Mouse (Mus musculus) forebrain, embryonic 10.5 days (tissue): Measurements from ENCODE around the gene Ryr1. TPM values are rescaled to one million over a fixed set of nuclear protein-coding genes. Genes with fewer than 3 reads are reported as not detected.

Experiments used
- DNase-seq: peaks from one replicate; pipeline ENCODE4 v3.0.0-alpha.2; 2017; ENCODE audit warnings: low spot score; ENCODE audit errors: extremely low spot score
- H3K27ac ChIP-seq: fragments of 300-500 bp; sonication (generic); 2 replicates; pipeline ENCODE4 v1.5.1; 2016; ENCODE audit warnings: mild to moderate bottlenecking
- H3K27me3 ChIP-seq: fragments of 300-500 bp; sonication (generic); 2 replicates; pipeline ENCODE4 v1.6.1; 2016; ENCODE audit warnings: mild to moderate bottlenecking; ENCODE audit not compliant: poor library complexity, severe bottlenecking
- H3K36me3 ChIP-seq: fragments of 300-500 bp; sonication (generic); replicated peaks from 2 replicates; pipeline ENCODE4 v1.6.1; 2016; ENCODE audit warnings: mild to moderate bottlenecking, moderate library complexity
- H3K4me1 ChIP-seq: fragments of 300-500 bp; sonication (generic); 2 replicates; pipeline ENCODE4 v1.6.1; 2016
- H3K4me3 ChIP-seq: fragments of 300-500 bp; sonication (generic); 2 replicates; pipeline ENCODE4 v1.5.1; 2016; ENCODE audit warnings: mild to moderate bottlenecking, moderate library complexity
- H3K9me3 ChIP-seq: fragments of 300-500 bp; sonication (generic); 2 replicates; pipeline ENCODE4 v1.6.1; 2016; ENCODE audit warnings: mild to moderate bottlenecking, moderate library complexity
- WGBS: fragments of 180-500 bp; shearing (Covaris S2); methylation state at CpG from one replicate; pipeline ENCODE4 v1.1.7; 2016; 5-methylcytosine and 5-hydroxymethylcytosine counted together
- polyA plus RNA-seq: library from polyadenylated mRNA; unstranded; fragments of >200 nt; fragmentation: Nextera tagmentation; extraction: Ambion mirVana; gene quantifications from 2 replicates; pipeline ENCODE4 v1.2.1, GENCODE M21; 2016

Ryr1 gene
- polyA plus RNA-seq, 1 experiment from 2014 or later: 1.0 TPM

DNA sequence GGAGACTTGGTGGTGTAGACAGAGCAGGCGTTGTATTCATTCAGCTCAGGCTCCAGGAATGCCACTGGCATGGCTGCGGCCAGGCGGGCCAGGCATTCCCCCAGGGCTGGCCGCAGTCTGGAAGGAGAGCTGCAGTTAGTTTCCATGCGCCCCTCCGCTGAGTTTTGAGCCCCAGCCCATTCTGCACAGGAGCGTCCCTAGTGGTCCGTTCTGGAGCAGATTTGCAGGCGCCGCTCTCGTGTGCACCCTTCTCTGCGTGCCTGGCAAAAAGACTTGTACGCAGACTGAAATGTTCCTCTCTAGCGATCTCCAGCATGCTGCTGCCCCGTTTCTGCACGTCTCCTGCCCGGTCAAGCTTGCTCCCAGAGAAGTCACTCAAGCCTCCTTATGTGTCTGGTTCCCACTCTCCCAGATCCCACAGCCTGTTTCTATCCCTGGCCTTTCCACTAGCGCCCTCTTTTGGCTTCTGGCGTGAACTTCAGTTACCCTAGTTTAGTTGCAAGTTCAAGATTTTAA lies 63.4 kb downstream of the Ryr1 start:
- Histone ChIP-seq H3K27ac (no peak overlapping the region), H3K9me3 (peaks cover 9% of the 10 kb centered on the region; the same call in 1 of the 2 replicates), H3K4me1 (peaks cover 8% of the 10 kb centered on the region), H3K4me3 (peak overlapping the region; percentile 37), H3K36me3 (no peaks in the 10 kb centered on the region), H3K27me3 (peaks cover 41% of the 10 kb centered on the region)
- peak; percentile 60 for DNase-seq
- 9% methylated on average over 19 of the region's 19 CpGs for WGBS

DNA sequence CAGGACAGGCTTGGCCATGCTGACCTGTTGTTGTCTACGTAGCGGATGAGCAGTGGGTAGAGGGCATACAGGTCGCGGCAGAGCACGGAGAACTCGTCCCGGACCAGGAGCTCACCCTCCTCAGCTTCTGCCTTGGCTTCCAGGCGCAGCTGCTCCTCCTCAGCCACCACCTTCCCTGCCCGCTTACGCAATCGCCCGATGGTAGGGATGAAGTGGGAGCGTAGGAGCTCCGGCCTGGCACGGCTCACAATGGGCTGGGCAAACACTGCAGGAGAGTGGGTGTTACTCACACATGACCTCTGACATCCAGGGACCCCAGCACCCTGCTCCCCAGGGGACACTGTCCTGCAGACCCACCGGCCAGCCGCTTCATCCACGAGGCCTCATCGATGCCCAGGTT lies 65.5 kb downstream of the Ryr1 start:
- Histone ChIP-seq H3K36me3 (no peaks in the 10 kb centered on the region), H3K27ac (no peak overlapping the region), H3K27me3 (peaks cover 53% of the 10 kb centered on the region), H3K4me1 (peaks cover 8% of the 10 kb centered on the region), H3K4me3 (no peak overlapping the region), H3K9me3 (peaks cover 5% of the 10 kb centered on the region; the same call in 1 of the 2 replicates)
- WGBS: 84% methylated on average over 19 of the region's 19 CpGs
- DNase-seq: no peak

GRCm38 (mm10) chr7:29052821-29053220 lies 72.2 kb downstream of the Ryr1 start:
- Histone ChIP-seq H3K36me3 (no peaks in the 10 kb centered on the region), H3K27me3 (peaks cover 65% of the 10 kb centered on the region), H3K9me3 (peaks cover 3% of the 10 kb centered on the region; the same call in 1 of the 2 replicates), H3K4me1 (peaks cover 6% of the 10 kb centered on the region), H3K4me3 (peak overlapping the region; percentile 26), H3K27ac (no peak overlapping the region)
- WGBS: 5% methylated on average over 19 of the region's 19 CpGs
- DNase-seq: no peak

GRCm38 (mm10) chr7:29050797-29051196 lies 74.2 kb downstream of the Ryr1 start:
- 48% methylated on average over 2 of the region's 2 CpGs for WGBS
- peaks cover 3% of the 10 kb centered on the region; the same call in 1 of the 2 replicates for H3K9me3 ChIP-seq
- DNase-seq: no peak

DNA sequence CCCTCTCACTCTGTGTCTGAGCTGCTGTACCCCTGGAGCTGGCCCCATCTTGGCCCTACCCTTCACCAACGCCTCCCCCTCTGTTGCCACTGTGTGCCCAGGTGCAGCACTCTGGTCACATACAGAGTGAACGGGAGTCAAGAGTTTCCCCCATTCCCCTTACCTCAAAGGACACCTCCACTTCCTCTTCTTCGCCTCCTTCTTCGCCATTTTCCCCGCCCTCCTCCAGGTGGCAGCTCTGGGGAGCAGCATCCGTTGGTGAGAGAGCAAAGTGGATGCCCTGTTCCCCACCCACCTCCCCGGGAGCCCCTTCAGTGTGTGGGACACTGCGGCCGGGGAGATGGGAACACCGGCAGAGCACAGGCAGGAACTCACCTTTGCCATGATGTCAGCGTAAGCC lies 76.4 kb downstream of the Ryr1 start:
- Histone ChIP-seq H3K4me1 (peaks cover 33% of the 10 kb centered on the region), H3K4me3 (no peak overlapping the region), H3K27me3 (peaks cover 38% of the 10 kb centered on the region), H3K27ac (no peak overlapping the region), H3K9me3 (peaks cover 3% of the 10 kb centered on the region; the same call in 1 of the 2 replicates), H3K36me3 (no peaks in the 10 kb centered on the region)
- 83% methylated on average over 11 of the region's 11 CpGs for WGBS
- DNase-seq: no peak

More at GRCm38 (mm10) chr7:29050797-29051196, 74.2 kb downstream of the Ryr1 start:
- Histone ChIP-seq H3K4me3 (no peak overlapping the region), H3K27me3 (peaks cover 47% of the 10 kb centered on the region), H3K27ac (no peak overlapping the region), H3K4me1 (peaks cover 14% of the 10 kb centered on the region), H3K36me3 (no peaks in the 10 kb centered on the region)

GRCm38 (mm10) chr7:29048070-29048469 lies 76.9 kb downstream of the Ryr1 start:
- H3K9me3 ChIP-seq: peaks cover 3% of the 10 kb centered on the region; the same call in 1 of the 2 replicates
- peaks cover 37% of the 10 kb centered on the region for H3K4me1 ChIP-seq
- 79% methylated on average over 3 of the region's 3 CpGs for WGBS
- no peaks in the 10 kb centered on the region for H3K36me3 ChIP-seq
- no peak for DNase-seq
- H3K27me3 ChIP-seq: peaks cover 32% of the 10 kb centered on the region
- H3K4me3 ChIP-seq: no peak overlapping the region
- no peak overlapping the region for H3K27ac ChIP-seq

GRCm38 (mm10) chr7:29046533-29046932 lies 78.4 kb downstream of the Ryr1 start:
- 0 out of 2 replicates have a peak, but pooled peaks cover 3% of the 10 kb centered on the region for H3K36me3 ChIP-seq
- WGBS: 7% methylated on average over 12 of the region's 12 CpGs
- DNase-seq: no peak
- H3K4me1 ChIP-seq: peaks cover 36% of the 10 kb centered on the region
- H3K27me3 ChIP-seq: peaks cover 18% of the 10 kb centered on the region; the same call in 1 of the 2 replicates
- no peak overlapping the region for H3K27ac ChIP-seq
- peaks cover 3% of the 10 kb centered on the region; the same call in 1 of the 2 replicates for H3K9me3 ChIP-seq
- peak overlapping the region; percentile 18; the same call in 1 of the 2 replicates for H3K4me3 ChIP-seq

DNA sequence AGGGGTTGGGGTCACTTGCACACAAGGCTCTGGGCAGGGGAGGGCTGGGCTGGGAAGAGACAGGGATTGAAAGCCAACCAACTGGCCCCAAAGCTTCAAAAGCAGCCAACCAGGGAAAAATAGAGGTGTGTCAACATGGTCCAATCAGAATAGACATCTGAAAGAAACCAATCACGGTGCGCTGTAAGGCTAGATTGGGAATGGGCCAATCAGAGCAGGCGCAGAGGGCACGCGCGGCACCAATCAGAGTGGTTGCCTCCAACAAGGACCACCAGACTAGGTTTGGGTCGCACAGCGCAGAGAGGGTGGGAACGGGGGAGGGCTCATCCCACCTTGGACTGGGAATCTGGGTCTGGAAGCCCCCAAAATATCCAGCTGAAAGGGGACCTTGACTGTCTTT lies 80.7 kb downstream of the Ryr1 start:
- Histone ChIP-seq H3K9me3 (no peaks in the 10 kb centered on the region; the same call in none of the 2 replicates), H3K4me1 (peaks cover 50% of the 10 kb centered on the region), H3K36me3 (0 out of 2 replicates have a peak, but pooled peaks cover 3% of the 10 kb centered on the region), H3K4me3 (peak overlapping the region; percentile 17; the same call in 1 of the 2 replicates), H3K27ac (no peak overlapping the region), H3K27me3 (peaks cover 13% of the 10 kb centered on the region; the same call in 1 of the 2 replicates)
- WGBS: 47% methylated on average over 9 of the region's 9 CpGs
- no peak for DNase-seq

DNA sequence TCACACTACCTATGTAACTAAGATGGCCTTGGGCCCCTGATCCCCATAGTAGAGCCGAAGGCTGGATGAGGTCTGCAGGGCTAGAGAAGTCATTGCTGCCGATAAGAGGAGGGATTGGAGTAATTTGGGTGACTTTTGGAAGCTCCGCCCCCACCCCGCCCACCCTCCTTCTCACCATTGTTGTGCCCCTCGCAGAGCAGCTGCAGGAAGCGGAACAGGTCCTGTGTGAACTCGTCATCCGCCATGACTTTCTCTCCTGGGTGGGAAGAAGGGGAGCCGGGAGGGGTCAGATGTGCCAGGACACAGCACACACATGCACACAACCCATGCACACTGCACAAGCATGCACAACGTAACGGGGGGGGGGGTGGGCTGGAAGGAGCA lies 81.3 kb downstream of the Ryr1 start:
- peak overlapping the region; percentile 17; the same call in 1 of the 2 replicates for H3K4me3 ChIP-seq
- 0 out of 2 replicates have a peak, but pooled peaks cover 3% of the 10 kb centered on the region for H3K36me3 ChIP-seq
- no peak for DNase-seq
- WGBS: 47% methylated on average over 11 of the region's 11 CpGs
- peaks cover 50% of the 10 kb centered on the region for H3K4me1 ChIP-seq
- no peaks in the 10 kb centered on the region; the same call in none of the 2 replicates for H3K9me3 ChIP-seq
- peaks cover 13% of the 10 kb centered on the region; the same call in 1 of the 2 replicates for H3K27me3 ChIP-seq
- no peak overlapping the region for H3K27ac ChIP-seq

DNA sequence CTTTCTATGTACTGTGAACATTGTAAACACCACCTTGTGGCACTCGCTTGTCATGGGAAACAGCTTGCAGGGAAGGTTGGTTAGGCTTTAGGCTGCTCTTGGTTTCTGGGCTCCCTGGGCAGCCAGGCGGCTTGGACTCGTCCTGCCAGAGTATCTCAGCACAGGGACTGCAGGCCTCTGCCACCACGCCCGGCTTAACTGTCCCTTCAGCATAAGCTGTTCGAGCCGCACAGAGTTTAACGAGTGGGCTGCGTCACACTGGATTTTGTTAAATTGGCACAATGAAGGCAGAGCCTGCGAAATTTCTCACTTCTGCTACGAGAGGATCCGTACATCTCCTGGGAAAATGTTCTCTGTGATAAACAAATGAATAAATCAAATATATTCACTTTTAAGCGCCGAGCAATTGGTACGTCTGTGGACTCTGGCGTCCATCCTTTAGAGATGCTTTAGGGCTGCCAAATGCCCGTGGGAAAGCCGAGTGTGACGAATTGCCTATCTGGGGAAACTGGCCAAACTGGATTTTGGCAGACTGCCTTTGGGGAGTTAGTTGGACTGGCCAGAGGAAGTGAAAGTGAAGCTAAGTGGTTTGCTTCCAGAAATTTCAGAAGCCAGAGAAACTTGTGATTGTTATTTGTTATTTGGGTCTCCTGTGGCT lies 81.8 kb downstream of the Ryr1 start:
- WGBS: 81% methylated on average over 19 of the region's 19 CpGs
- Histone ChIP-seq H3K36me3 (0 out of 2 replicates have a peak, but pooled peaks cover 3% of the 10 kb centered on the region), H3K27me3 (peaks cover 13% of the 10 kb centered on the region; the same call in 1 of the 2 replicates), H3K4me3 (0 out of 2 replicates have a peak overlapping the region, but pooled peaks have one; percentile 17), H3K4me1 (peaks cover 50% of the 10 kb centered on the region), H3K9me3 (no peaks in the 10 kb centered on the region; the same call in none of the 2 replicates), H3K27ac (0 out of 2 replicates have a peak overlapping the region, but pooled peaks have one; percentile 32)
- no peak for DNase-seq

DNA sequence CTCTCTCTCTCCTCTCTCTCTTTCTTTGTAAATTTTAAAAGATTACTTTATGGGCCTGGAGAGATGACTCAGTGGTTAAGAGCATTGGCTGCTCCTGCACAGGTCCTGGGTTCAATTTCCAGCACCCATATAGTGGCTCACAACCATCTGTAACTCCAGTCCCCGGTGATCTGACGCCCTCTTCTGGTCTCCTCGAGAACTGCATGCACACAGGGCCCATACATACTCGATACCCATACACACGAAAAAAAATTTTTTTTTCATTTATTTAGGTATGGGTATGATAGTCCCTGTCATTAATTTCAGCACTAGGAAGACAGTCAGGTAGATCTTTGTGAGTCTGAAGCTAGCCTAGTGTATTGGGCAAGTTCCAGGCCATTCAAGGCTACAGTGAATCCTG lies 83.8 kb downstream of the Ryr1 start:
- WGBS: 78% methylated on average over 5 of the region's 5 CpGs
- no peak for DNase-seq
- Histone ChIP-seq H3K27me3 (peaks cover 13% of the 10 kb centered on the region; the same call in 1 of the 2 replicates), H3K9me3 (peaks cover under 1% of the 10 kb centered on the region), H3K4me1 (peaks cover 43% of the 10 kb centered on the region), H3K27ac (no peak overlapping the region), H3K36me3 (0 out of 2 replicates have a peak, but pooled peaks cover 3% of the 10 kb centered on the region), H3K4me3 (no peak overlapping the region)

DNA sequence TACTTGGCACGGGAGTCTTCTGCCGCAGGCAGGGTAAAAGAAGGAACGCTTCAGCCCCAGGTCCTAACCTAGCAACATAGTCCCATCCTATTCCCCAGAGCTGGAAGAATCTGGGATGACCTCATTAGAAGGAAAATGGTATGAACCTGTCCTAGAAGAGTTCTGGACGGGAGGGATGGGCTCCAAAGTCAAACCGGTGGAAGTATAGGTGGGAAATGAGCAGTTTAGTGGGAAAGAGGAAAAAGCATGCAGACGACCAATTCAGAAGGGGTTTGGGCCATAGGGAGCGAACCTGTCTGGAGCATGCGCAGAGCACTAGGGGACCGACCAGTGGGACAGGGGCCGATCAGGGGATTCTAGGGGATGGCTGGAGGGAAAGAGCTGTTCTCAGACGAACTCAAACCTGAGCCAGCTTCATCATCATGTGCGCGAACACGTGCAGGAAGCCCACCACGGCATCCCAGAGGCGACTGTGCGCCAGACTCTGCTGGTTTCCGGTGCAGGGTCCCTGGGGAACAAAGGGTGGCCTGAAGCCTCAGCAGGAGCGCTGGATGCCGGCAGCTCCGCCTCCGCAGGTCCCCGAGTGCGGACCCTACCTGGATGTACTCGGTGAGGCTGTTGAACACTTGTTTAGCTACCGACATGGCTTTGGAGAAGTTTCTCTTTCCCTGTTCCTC lies 84.9 kb downstream of the Ryr1 start:
- peak overlapping the region; percentile 53 for H3K4me3 ChIP-seq
- WGBS: 1% methylated on average over 26 of the region's 26 CpGs
- H3K4me1 ChIP-seq: peaks cover 37% of the 10 kb centered on the region
- H3K27ac ChIP-seq: peak overlapping the region; percentile 85
- H3K27me3 ChIP-seq: peaks cover 5% of the 10 kb centered on the region; the same call in 1 of the 2 replicates
- peak; percentile 74 for DNase-seq
- H3K9me3 ChIP-seq: peaks cover 11% of the 10 kb centered on the region
- H3K36me3 ChIP-seq: 0 out of 2 replicates have a peak, but pooled peaks cover 3% of the 10 kb centered on the region
